In genomic region chr8:26923166-26923565, GRCm38 (mm10) we compare ENCODE assay signal across 22 mouse cellular contexts. TPM values are rescaled to one million over a fixed set of nuclear protein-coding genes. Genes with fewer than 3 reads are reported as not detected.
A peak's percentile ranks its signal among the peaks of the same experiment; 100 is the strongest.
DNase-seq lines count a peak whose midpoint lies in the region; ATAC-seq and TF ChIP-seq lines count a peak whose summit lies in the region.
"Had no signal": no experiment of that assay in that cellular context is flagged by ENCODE, and none has a peak within 500 bp of the region (broad histone marks: within the 10 kb centered on the region; RNA-seq: fewer than 3 reads in every experiment).

No protein-coding gene starts in this region.

- TF ChIP-seq CTCF in lung, postnatal 0 days (IDR thresholded peaks at IDR 0.05) = no peak

- H3K4me2 ChIP-seq in lung, postnatal 0 days (replicated peaks; ENCODE audit: low read depth, low read length) = no peak overlapping the region
- H3K4me2 ChIP-seq in limb, embryonic 14.5 days (replicated peaks; ENCODE audit: low read depth, low read length, severe bottlenecking) = no peak overlapping the region
- H3K4me2 ChIP-seq: embryonic facial prominence, embryonic 12.5 days; hindbrain, embryonic 14.5 days; intestine, embryonic 15.5 days had no signal

- no peak for TF ChIP-seq POLR2A in limb, embryonic 14.5 days (IDR thresholded peaks at IDR 0.05; ENCODE audit: borderline replicate concordance, extremely low read depth, insufficient read depth, insufficient read length)

- H3K27ac ChIP-seq in heart, embryonic 10.5 days = 0 out of 2 replicates have a peak overlapping the region, but pooled peaks have one; percentile 59
- H3K27ac ChIP-seq in lung, postnatal 0 days (ENCODE audit: low read length) = no peak overlapping the region
- no peak overlapping the region for H3K27ac ChIP-seq in limb, embryonic 14.5 days (replicated peaks; ENCODE audit: low read depth, low read length)
- H3K27ac ChIP-seq: embryonic facial prominence, embryonic 12.5 days; hindbrain, embryonic 10.5 days; hindbrain, embryonic 14.5 days; intestine, embryonic 15.5 days had no signal

- no peaks in the 10 kb centered on the region for H3K9me3 ChIP-seq in heart, embryonic 10.5 days
- no peaks in the 10 kb centered on the region for H3K9me3 ChIP-seq in lung, postnatal 0 days (ENCODE audit: low read length)
- no peaks in the 10 kb centered on the region for H3K9me3 ChIP-seq in limb, embryonic 14.5 days (ENCODE audit: control insufficient read depth, low read length)
- H3K9me3 ChIP-seq: embryonic facial prominence, embryonic 12.5 days; hindbrain, embryonic 10.5 days; intestine, embryonic 15.5 days had no signal

- no peak overlapping the region for H3K9ac ChIP-seq in lung, postnatal 0 days (replicated peaks; ENCODE audit: low read depth)
- H3K9ac ChIP-seq in limb, embryonic 14.5 days (ENCODE audit: low read depth, low read length, severe bottlenecking) = no peak overlapping the region
- H3K9ac ChIP-seq: embryonic facial prominence, embryonic 12.5 days; hindbrain, embryonic 14.5 days; intestine, embryonic 15.5 days had no signal

- H3K4me1 ChIP-seq in heart, embryonic 10.5 days = peaks cover 11% of the 10 kb centered on the region
- H3K4me1 ChIP-seq in lung, postnatal 0 days (ENCODE audit: insufficient read depth, low read depth, low read length) = no peaks in the 10 kb centered on the region
- H3K4me1 ChIP-seq in limb, embryonic 14.5 days (ENCODE audit: control insufficient read depth, insufficient read depth, low read length) = no peaks in the 10 kb centered on the region
- H3K4me1 ChIP-seq: embryonic facial prominence, embryonic 12.5 days; hindbrain, embryonic 10.5 days; intestine, embryonic 15.5 days had no signal

- intact Hi-C loops in heart, postnatal 14 days (cut with DNase I) = no loop called here
- intact Hi-C loops in heart, postnatal 10 days (cut with DNase I) = no loop called here

- TF ChIP-seq EP300 in lung, postnatal 0 days (IDR thresholded peaks at IDR 0.05) = 0 out of 2 replicates have a peak, but pooled peaks have one; percentile 9

- H3K27me3 ChIP-seq in heart, embryonic 10.5 days (ENCODE audit: insufficient read depth, poor library complexity, severe bottlenecking) = peaks cover 5% of the 10 kb centered on the region; the same call in 1 of the 2 replicates
- H3K27me3 ChIP-seq in lung, postnatal 0 days (replicated peaks; ENCODE audit: insufficient read depth, low read length) = no peaks in the 10 kb centered on the region
- no peaks in the 10 kb centered on the region for H3K27me3 ChIP-seq in limb, embryonic 14.5 days (ENCODE audit: control insufficient read depth, insufficient read depth, low read length)
- H3K27me3 ChIP-seq: CH12.LX; embryonic facial prominence, embryonic 12.5 days; intestine, embryonic 15.5 days; Patski had no signal

- H3K36me3 ChIP-seq in heart, embryonic 10.5 days = no peaks in the 10 kb centered on the region
- H3K36me3 ChIP-seq in lung, postnatal 0 days (ENCODE audit: insufficient read depth, low read length) = no peaks in the 10 kb centered on the region
- H3K36me3 ChIP-seq in limb, embryonic 14.5 days (ENCODE audit: control insufficient read depth, insufficient read depth, low read length) = no peaks in the 10 kb centered on the region
- H3K36me3 ChIP-seq: embryonic facial prominence, embryonic 12.5 days; hindbrain, embryonic 10.5 days; intestine, embryonic 15.5 days had no signal

- DNase-seq in heart, embryonic 10.5 days (ENCODE audit: low spot score) = peak; percentile 83
- no peak for DNase-seq in heart, postnatal 14 days
- DNase-seq in lung, postnatal 0 days (ENCODE audit: low spot score) = no peak
- no peak for DNase-seq in lung, postnatal 36 days
- DNase-seq in heart, postnatal 10 days = peak; percentile 9 to 17
- DNase-seq in limb, embryonic 14.5 days (ENCODE audit: low spot score) = peak; percentile 27
- no peak for DNase-seq in yolk sac, embryonic 10.5 days (ENCODE audit: low spot score)
- DNase-seq in spleen, adult 12 weeks (ENCODE audit: low spot score) = no peak
- DNase-seq: adrenal gland, postnatal 14 days; cerebellum, adult 11-12 months; cerebellum, adult 9-10 months; cerebellum, postnatal 25 days; gastrocnemius, postnatal 14 days; kidney, adult 2 months had no signal

- peak; percentile 56; the same call in 1 of the 2 replicates for ATAC-seq in lung, postnatal 0 days
- ATAC-seq in limb, embryonic 14.5 days (ENCODE audit: low FRiP score, low read depth) = no peak
- ATAC-seq: activated CD4-positive, CD25-positive, alpha-beta regulatory T cell, adult 4 months; forebrain, embryonic 16.5 days; intestine, embryonic 15.5 days; Patski had no signal

- WGBS in heart, embryonic 10.5 days = 34% methylated on average over 8 of the region's 8 CpGs
- 38% methylated on average over 8 of the region's 8 CpGs for WGBS in lung, postnatal 0 days
- WGBS in limb, embryonic 14.5 days = 57% methylated on average over 8 of the region's 8 CpGs

- H3K4me3 ChIP-seq in heart, embryonic 10.5 days = no peak overlapping the region
- H3K4me3 ChIP-seq in lung, postnatal 0 days (ENCODE audit: low read depth, low read length) = no peak overlapping the region
- no peak overlapping the region for H3K4me3 ChIP-seq in limb, embryonic 14.5 days (replicated peaks; ENCODE audit: low read length)
- H3K4me3 ChIP-seq: embryonic facial prominence, embryonic 12.5 days; hindbrain, embryonic 10.5 days; intestine, embryonic 15.5 days had no signal

RNA-seq across cellular contexts. Expression of gene Zfp703, which starts 54.0 kb away (rescaled TPM):
- 6.1 and 10.9 TPM in 2 replicates for polyA plus RNA-seq in heart, embryonic 10.5 days (2016; fragmentation: Nextera tagmentation; extraction: Ambion mirVana)
- total RNA-seq in heart, postnatal 14 days (2021) = 10 to 100 TPM; 12.3 to 15.6 TPM
- polyA plus RNA-seq in lung, postnatal 0 days (2015; fragmentation: Nextera tagmentation; extraction: Ambion mirVana) = 22.3 TPM in 2 replicates
- total RNA-seq in heart, postnatal 10 days (2021) = 10 to 100 TPM; 16.3 to 17.1 TPM
- 41.9 and 52.8 TPM in 2 replicates for polyA plus RNA-seq in limb, embryonic 14.5 days (2012; rRNA removed)
- 27.9 and 32.3 TPM in 2 replicates for polyA plus RNA-seq in limb, embryonic 14.5 days (2014; fragmentation: Nextera tagmentation; extraction: Ambion mirVana)

Comparison
In these comparisons a context has a peak if more than half of its experiments do, and no peak if none do; other contexts are left out.
1. DNase-seq: peak in heart, embryonic 10.5 days (single experiment), heart, postnatal 10 days (2 of 2) and limb, embryonic 14.5 days (single experiment); none in heart, postnatal 14 days (0 of 2), lung, postnatal 0 days (single experiment), lung, postnatal 36 days (single experiment), yolk sac, embryonic 10.5 days (single experiment) and spleen, adult 12 weeks (single experiment).